Mouse (Mus musculus): ENCODE measurements around the gene Crtac1. TPM values are rescaled to one million over a fixed set of nuclear protein-coding genes. Genes with fewer than 3 reads are reported as not detected.

Gene Crtac1
- polyA plus RNA-seq, 1 experiment from 2014 or later, result 0.69 TPM

DNA sequence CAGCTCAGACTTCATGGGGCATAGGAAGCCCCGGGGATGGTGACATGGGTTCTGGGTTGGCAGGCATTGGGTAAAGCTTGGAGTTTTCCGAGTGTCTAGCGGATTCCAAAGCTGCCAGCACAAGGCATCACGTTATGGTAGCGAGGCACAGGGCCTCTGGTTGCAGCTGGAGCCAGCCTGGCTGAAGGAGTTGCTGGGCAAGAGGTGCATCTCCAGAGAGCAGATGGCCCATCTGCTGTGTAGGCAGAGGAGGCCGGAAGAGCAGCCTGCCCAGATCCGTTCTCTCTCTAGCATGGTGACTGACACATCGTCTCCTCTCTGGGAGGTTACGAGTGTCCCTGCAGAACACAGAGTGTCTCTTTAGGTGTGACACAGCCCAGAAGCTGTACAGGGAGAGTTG, 103.4 kb downstream of the Crtac1 start:
- H3K36me3 ChIP-seq, result no peaks in the 10 kb centered on the region
- peaks cover 16% of the 10 kb centered on the region for H3K27me3 ChIP-seq
- no peak for ATAC-seq (replicated peaks; ENCODE audit: insufficient number of reproducible peaks, insufficient read depth, low FRiP score, low read depth)
- no peak overlapping the region for H3K4me2 ChIP-seq
- no peaks in the 10 kb centered on the region for H3K4me1 ChIP-seq (replicated peaks)
- H3K9me3 ChIP-seq (replicated peaks), result no peaks in the 10 kb centered on the region
- no peak overlapping the region for H3K9ac ChIP-seq
- no peak overlapping the region for H3K27ac ChIP-seq
- no peak overlapping the region for H3K4me3 ChIP-seq
- WGBS, result 72% methylated on average over 9 of the region's 9 CpGs

DNA sequence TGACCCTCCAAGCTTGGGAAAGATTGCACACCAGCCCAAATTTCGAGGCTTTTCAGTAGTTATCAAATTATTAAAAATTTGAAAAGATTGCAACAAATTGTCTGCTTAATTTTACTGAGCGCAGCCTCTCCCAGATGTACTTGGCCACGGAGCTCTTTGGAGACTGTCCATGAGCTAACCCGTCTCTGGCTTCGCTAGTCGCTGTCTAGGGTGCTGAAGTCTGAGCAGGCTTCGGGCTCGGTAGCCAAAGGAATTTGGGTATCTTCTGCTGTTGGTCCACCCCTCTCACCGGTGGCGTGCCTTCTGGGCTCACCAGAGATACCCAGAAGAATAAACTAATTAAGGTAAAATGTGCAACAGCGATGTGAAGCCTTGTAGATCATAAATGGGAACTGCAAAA, 105.7 kb downstream of the Crtac1 start:
- no peaks in the 10 kb centered on the region for H3K9me3 ChIP-seq (replicated peaks)
- ATAC-seq (replicated peaks; ENCODE audit: insufficient number of reproducible peaks, insufficient read depth, low FRiP score, low read depth), result no peak
- H3K4me2 ChIP-seq, result no peak overlapping the region
- H3K27ac ChIP-seq, result no peak overlapping the region
- H3K36me3 ChIP-seq, result no peaks in the 10 kb centered on the region
- WGBS, result 4% methylated on average over 11 of the region's 11 CpGs
- no peak overlapping the region for H3K4me3 ChIP-seq
- H3K9ac ChIP-seq, result no peak overlapping the region
- no peaks in the 10 kb centered on the region for H3K4me1 ChIP-seq (replicated peaks)
- peaks cover 19% of the 10 kb centered on the region for H3K27me3 ChIP-seq

DNA sequence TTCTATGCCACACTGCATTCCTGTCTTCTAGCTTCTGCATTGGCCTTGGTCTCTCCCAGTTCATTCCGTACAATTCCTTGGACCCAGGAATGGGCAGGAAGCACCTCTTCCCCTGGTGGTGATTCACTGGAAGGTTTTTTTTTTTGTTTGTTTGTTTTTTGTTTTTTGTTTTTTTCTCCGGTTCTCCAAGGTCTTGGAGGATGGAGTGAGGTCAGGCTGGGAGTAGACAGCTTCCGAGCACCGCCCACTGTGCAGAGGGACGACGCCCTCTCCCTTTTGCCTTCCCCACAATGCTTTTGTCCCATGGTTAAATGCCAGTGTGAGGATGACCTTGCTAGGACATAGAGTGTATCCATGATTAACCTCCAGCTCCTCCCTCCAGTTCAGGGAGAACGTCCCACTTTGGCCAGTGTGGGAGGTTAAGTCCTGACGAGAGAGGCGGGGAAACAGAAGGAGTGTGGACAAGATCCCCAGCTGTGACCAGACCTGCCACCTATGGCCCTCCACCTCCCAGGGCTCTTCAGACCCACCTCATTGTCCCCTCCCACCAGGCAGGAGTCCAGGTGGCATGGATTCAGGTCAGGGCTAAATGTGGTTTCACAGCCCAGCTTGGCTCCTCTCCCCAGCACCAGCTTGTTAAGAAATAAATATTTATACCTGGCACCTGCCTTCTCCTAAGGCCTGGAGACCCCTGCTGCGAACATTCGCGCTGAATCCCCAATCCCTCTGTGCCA, 109.1 kb downstream of the Crtac1 start:
- H3K27me3 ChIP-seq, result peaks cover 31% of the 10 kb centered on the region
- no peak for ATAC-seq (replicated peaks; ENCODE audit: insufficient number of reproducible peaks, insufficient read depth, low FRiP score, low read depth)

DNA sequence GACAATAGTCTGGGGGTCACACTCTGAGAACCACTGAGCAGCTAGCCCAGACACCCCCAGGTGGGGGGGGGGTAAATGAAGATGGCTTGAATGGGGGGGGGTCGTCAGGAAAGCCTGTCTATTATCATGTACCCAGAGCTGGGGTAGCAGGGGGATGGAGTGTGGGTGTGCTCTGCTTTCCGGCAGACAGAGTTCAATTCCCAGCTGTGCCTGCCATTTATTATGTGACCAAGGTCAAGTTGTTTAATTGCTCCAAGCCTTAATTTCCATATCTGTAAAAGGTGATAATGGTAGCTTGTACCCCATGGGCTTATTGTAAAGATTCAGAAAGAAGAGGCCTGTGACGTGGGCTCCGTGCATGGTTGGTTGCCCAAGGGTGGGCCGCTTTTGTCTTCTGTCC, 109.6 kb downstream of the Crtac1 start:
- no peak for ATAC-seq (replicated peaks; ENCODE audit: insufficient number of reproducible peaks, insufficient read depth, low FRiP score, low read depth)
- Histone ChIP-seq H3K27me3 (peaks cover 37% of the 10 kb centered on the region), H3K9ac (no peak overlapping the region), H3K4me1 (replicated peaks) (no peaks in the 10 kb centered on the region), H3K36me3 (no peaks in the 10 kb centered on the region), H3K4me2 (no peak overlapping the region), H3K9me3 (replicated peaks) (no peaks in the 10 kb centered on the region), H3K27ac (no peak overlapping the region), H3K4me3 (no peak overlapping the region)
- 60% methylated on average over 5 of the region's 5 CpGs for WGBS

More for the DNA sequence above, 109.1 kb downstream of the Crtac1 start:
- no peaks in the 10 kb centered on the region for H3K36me3 ChIP-seq
- no peak overlapping the region for H3K9ac ChIP-seq
- H3K4me3 ChIP-seq, result no peak overlapping the region
- no peak overlapping the region for H3K27ac ChIP-seq
- H3K4me2 ChIP-seq, result no peak overlapping the region
- WGBS, result 49% methylated on average over 12 of the region's 12 CpGs
- no peaks in the 10 kb centered on the region for H3K9me3 ChIP-seq (replicated peaks)
- H3K4me1 ChIP-seq (replicated peaks), result no peaks in the 10 kb centered on the region

DNA sequence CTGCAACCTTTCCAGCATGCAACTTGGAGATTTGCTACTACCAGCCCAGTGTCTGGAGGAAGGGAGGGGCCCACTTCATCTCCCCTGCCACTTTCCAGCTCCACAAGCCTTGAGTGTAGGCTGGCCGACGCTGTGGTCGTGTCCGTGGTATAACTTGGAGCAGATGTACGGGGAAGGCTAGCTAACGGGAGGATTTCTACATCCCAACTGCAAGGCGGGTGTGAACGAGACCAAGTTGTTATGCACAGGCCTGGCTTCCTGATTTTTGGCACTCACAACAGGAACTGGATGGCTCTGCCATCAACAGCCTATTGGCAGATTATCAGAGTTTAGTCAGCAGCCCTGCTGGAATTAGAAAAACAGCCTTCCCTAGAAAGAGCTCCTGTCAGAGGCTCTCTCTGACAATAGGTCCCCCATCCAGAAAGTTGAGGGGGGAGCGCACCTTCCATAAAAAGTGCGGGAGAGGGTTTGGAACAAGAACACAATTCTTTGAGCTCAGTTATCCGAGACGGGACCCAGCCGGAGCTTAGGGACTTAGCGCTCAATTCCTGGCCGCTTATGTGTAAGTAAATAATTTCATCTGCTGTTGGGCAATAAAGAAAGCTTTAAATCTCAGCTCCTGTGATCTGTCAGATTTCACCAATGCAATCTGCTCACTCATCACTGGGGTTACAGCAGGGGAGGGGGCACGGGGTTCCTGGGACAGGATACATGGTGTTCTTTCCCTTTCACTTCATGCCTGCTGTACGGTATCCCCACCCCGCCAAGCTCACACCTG, 113.7 kb downstream of the Crtac1 start:
- 45% methylated on average over 18 of the region's 18 CpGs for WGBS
- Histone ChIP-seq H3K9ac (no peak overlapping the region), H3K9me3 (replicated peaks) (no peaks in the 10 kb centered on the region), H3K4me3 (no peak overlapping the region), H3K27ac (no peak overlapping the region), H3K36me3 (no peaks in the 10 kb centered on the region), H3K4me1 (replicated peaks) (no peaks in the 10 kb centered on the region), H3K27me3 (peaks cover 34% of the 10 kb centered on the region), H3K4me2 (no peak overlapping the region)
- no peak for ATAC-seq (replicated peaks; ENCODE audit: insufficient number of reproducible peaks, insufficient read depth, low FRiP score, low read depth)

DNA sequence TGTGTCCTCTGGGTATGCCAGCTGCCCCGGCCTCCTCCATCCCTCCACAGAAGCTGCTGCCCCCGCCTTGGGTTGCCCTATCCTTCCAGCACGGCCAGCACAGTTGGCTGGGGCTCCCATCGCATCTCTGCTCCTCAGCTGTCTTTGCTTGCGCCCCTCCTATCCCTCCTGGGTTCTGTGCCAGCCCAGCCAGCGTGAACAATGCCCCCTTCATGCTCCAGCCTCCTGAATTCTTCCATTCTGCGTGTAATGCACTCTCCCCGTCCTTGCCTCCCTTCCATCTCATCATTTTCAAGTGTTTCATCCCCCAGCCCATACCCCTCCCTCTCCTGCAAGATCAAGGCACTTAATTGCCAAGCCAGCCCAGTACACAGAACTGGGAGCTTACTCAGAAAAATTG, 114.6 kb downstream of the Crtac1 start:
- no peak overlapping the region for H3K4me2 ChIP-seq
- no peak overlapping the region for H3K9ac ChIP-seq
- H3K36me3 ChIP-seq, result no peaks in the 10 kb centered on the region
- no peaks in the 10 kb centered on the region for H3K4me1 ChIP-seq (replicated peaks)
- H3K4me3 ChIP-seq, result no peak overlapping the region
- no peak for ATAC-seq (replicated peaks; ENCODE audit: insufficient number of reproducible peaks, insufficient read depth, low FRiP score, low read depth)
- peaks cover 34% of the 10 kb centered on the region for H3K27me3 ChIP-seq
- H3K9me3 ChIP-seq (replicated peaks), result no peaks in the 10 kb centered on the region
- no peak overlapping the region for H3K27ac ChIP-seq
- 56% methylated on average over 8 of the region's 8 CpGs for WGBS

DNA sequence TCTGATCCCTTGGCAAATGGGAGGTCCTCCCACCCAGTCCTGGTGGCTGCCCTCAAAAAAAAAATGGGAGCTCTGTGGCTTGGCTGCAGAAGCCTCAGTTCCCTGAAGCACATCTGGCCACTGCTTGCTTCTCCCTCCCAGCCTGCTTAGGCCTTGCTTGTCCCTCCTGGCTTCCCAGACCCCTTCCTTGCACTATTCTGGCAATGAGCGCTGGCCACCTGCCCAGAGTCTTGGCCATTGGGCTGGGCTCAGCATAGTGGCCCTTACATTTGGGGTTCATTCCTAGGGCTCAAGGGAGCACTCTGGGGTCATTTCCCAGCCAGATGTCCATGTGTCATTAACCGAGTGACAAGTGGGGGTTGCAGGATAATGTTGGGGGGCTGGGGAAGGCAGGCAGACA, 115.1 kb downstream of the Crtac1 start:
- no peaks in the 10 kb centered on the region for H3K36me3 ChIP-seq
- no peak for ATAC-seq (replicated peaks; ENCODE audit: insufficient number of reproducible peaks, insufficient read depth, low FRiP score, low read depth)
- H3K9me3 ChIP-seq (replicated peaks), result no peaks in the 10 kb centered on the region
- H3K9ac ChIP-seq, result no peak overlapping the region
- WGBS, result 87% methylated on average over 2 of the region's 2 CpGs
- peaks cover 34% of the 10 kb centered on the region for H3K27me3 ChIP-seq
- no peak overlapping the region for H3K4me2 ChIP-seq
- H3K27ac ChIP-seq, result no peak overlapping the region
- no peaks in the 10 kb centered on the region for H3K4me1 ChIP-seq (replicated peaks)
- H3K4me3 ChIP-seq, result no peak overlapping the region

DNA sequence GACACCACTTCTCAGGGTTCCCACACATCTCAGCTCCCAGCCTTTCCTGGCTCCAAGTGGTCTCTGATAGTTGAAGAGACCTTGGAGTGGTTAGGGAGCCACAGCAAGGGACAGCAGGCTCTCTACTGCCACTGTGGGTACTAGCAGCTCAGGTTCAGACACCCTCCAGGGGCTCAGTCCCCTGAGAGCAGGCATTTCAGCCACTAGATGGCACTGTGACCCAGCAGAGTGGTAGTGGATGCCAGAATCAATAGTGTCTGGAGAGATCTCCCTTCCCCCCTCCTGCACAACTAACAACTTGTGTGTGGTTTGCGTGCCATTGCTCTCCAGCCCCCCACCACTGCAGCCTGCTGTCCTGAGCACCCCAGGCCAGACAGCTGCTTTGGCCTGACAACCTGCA, 115.7 kb downstream of the Crtac1 start:
- Histone ChIP-seq H3K27ac (no peak overlapping the region), H3K4me2 (no peak overlapping the region), H3K4me1 (replicated peaks) (no peaks in the 10 kb centered on the region), H3K9ac (no peak overlapping the region), H3K4me3 (no peak overlapping the region), H3K36me3 (no peaks in the 10 kb centered on the region), H3K9me3 (replicated peaks) (no peaks in the 10 kb centered on the region), H3K27me3 (peaks cover 39% of the 10 kb centered on the region)
- 0 out of 2 replicates have a peak, but pooled peaks have one; percentile 43 for ATAC-seq (replicated peaks; ENCODE audit: insufficient number of reproducible peaks, insufficient read depth, low FRiP score, low read depth)
- 0% methylated on average over 1 of the region's 1 CpGs for WGBS

DNA sequence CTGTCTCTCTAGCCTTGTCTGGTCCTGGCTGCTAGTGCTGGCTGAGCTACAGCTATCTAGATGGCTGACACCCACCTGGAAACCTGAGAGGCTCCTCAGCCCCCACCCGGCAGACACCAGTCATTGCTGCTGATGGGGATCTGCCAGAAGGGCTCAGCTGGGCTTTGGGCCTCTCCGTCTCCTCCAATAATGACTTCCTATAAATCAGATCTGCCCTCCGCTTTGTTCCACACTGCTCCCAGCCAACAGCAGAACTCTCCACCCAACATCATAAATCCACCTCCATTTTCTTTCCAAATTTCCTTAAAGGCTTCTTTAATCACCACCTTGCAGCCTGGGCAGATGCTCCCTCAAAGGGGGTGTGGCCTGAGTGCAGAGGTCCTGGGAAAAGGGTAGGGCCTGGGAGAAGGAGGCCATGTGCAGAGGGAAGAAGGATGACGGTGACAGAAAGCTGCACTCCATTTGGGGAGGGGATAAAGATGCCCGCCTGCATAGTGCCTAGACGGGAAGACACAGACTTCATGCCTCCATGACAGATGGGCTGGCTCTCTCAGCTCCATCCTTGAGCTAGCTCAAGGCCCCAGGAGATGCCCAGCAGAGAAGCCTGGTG, 116.4 kb downstream of the Crtac1 start:
- WGBS, result 66% methylated on average over 6 of the region's 6 CpGs
- H3K27ac ChIP-seq, result no peak overlapping the region
- no peak overlapping the region for H3K9ac ChIP-seq
- H3K36me3 ChIP-seq, result no peaks in the 10 kb centered on the region
- H3K9me3 ChIP-seq (replicated peaks), result no peaks in the 10 kb centered on the region
- peaks cover 43% of the 10 kb centered on the region for H3K27me3 ChIP-seq
- H3K4me2 ChIP-seq, result no peak overlapping the region
- no peak for ATAC-seq (replicated peaks; ENCODE audit: insufficient number of reproducible peaks, insufficient read depth, low FRiP score, low read depth)
- no peak overlapping the region for H3K4me3 ChIP-seq
- no peaks in the 10 kb centered on the region for H3K4me1 ChIP-seq (replicated peaks)

DNA sequence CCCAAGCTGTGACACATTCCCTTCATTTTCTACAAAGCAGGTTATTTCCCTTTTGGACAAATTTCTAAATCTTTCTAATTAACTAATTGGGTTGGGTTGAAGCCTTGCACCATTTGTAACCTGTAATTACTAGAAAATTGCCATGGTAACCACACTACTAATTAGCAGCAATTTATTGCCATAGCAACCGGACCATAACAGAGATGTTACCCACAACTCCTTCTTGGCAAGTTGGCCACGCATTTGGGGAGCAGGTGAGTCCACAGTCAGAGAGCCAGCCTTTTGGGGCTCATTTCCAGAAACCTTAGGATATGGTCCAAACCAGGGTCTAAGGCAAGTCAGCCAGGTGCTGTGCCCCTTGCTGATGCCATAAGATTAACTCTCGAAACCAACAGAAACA, 119.4 kb downstream of the Crtac1 start:
- 76% methylated on average over 3 of the region's 3 CpGs for WGBS
- ATAC-seq (replicated peaks; ENCODE audit: insufficient number of reproducible peaks, insufficient read depth, low FRiP score, low read depth), result no peak
- H3K27me3 ChIP-seq, result peaks cover 21% of the 10 kb centered on the region

DNA sequence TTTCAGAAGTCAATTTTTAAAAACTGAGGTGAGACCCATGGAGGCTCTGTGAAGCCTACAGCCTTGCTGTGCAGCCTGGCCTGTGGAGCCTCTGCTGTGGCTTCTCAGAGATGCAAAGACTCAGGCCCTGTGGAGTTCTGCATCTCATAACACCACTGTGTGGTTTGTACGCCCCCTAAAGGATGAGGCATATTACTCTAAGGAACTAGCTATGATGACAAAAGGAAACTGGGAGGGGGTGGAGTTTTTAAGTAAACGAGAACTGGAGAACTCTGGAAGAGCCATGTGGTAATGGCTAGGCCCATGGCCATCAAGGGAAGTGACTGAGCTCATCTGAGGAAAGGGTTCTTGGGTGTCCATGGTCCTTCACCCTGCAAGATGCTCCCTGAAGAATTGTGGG, 120.3 kb downstream of the Crtac1 start:
- Histone ChIP-seq H3K9me3 (replicated peaks) (no peaks in the 10 kb centered on the region), H3K9ac (no peak overlapping the region), H3K27me3 (peaks cover 19% of the 10 kb centered on the region; the same call in 1 of the 2 replicates), H3K27ac (no peak overlapping the region), H3K36me3 (no peaks in the 10 kb centered on the region), H3K4me1 (replicated peaks) (peaks cover 10% of the 10 kb centered on the region), H3K4me2 (no peak overlapping the region), H3K4me3 (no peak overlapping the region)
- no peak for ATAC-seq (replicated peaks; ENCODE audit: insufficient number of reproducible peaks, insufficient read depth, low FRiP score, low read depth)
- WGBS, result 31% methylated on average over 2 of the region's 2 CpGs

More for the DNA sequence above, 119.4 kb downstream of the Crtac1 start:
- Histone ChIP-seq H3K4me1 (replicated peaks) (0 out of 2 replicates have a peak, but pooled peaks cover 2% of the 10 kb centered on the region), H3K4me2 (no peak overlapping the region), H3K4me3 (no peak overlapping the region), H3K36me3 (no peaks in the 10 kb centered on the region), H3K9ac (no peak overlapping the region), H3K9me3 (replicated peaks) (no peaks in the 10 kb centered on the region), H3K27ac (no peak overlapping the region)

Data from heart, embryonic 15.5 days (tissue).